8 mouse cellular contexts compared by ENCODE assay signal in the genomic region with DNA sequence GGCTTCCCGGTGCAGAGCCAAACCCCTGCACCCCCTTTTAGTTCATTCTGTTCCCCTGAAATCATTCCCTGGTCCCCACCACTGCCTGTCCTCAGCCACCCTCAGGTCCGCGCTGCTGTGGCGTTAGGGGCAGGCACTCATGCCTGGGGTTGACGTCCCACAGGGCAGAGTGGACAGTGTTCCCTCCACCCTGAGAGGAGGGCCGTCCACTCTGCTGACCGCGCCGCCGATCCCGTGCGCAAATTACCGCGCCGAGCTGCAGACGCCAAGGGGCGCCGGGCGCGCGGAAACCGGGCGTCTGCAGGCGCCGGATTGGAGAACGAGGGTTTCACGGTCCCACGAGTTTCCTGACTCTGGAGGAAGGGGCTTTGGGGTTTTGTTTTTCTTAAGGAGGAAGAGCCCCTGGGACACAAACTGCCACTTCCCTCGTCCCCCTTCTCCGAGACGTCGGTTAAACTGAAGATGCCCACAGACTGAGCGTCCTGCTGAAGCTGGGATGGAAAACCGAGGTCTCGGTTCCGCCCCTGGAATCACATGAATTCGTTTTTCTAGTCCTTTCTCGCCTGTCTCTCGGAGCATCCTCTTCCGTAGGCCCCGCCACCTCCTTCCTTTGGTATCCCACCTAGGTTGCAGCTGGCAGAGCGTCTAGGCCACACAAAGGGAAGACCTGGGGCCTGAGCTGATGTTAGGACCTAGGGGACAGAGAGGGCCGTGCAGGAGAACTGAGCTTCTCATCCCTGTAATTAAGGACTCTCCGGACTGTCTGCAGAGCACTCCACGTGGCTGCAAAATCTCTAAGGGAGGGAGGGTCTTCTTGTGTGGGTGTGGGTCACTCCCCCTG. TPM values are rescaled to one million over a fixed set of nuclear protein-coding genes. Genes with fewer than 3 reads are reported as not detected.
A peak's percentile ranks its signal among the peaks of the same experiment; 100 is the strongest.
DNase-seq lines count a peak whose midpoint lies in the region; ATAC-seq and TF ChIP-seq lines count a peak whose summit lies in the region.

No protein-coding gene starts in this region.

- no peaks in the 10 kb centered on the region for H3K9me3 ChIP-seq in forebrain, embryonic 16.5 days (ENCODE audit: control insufficient read depth, low read length)
- no peaks in the 10 kb centered on the region for H3K9me3 ChIP-seq in limb, embryonic 15.5 days
- no peaks in the 10 kb centered on the region for H3K9me3 ChIP-seq in stomach, embryonic 15.5 days

- H3K36me3 ChIP-seq in forebrain, embryonic 16.5 days (ENCODE audit: control insufficient read depth, insufficient read depth), result no peaks in the 10 kb centered on the region
- no peaks in the 10 kb centered on the region for H3K36me3 ChIP-seq in limb, embryonic 15.5 days
- H3K36me3 ChIP-seq in stomach, embryonic 15.5 days, result no peaks in the 10 kb centered on the region

- DNase-seq in layer of hippocampus, adult 2 months (ENCODE audit: low spot score in 2 of 2), result no peak
- DNase-seq in layer of hippocampus, adult 11-12 months (ENCODE audit: low spot score), result no peak
- no peak for DNase-seq in gastrocnemius, adult 18-20 months (ENCODE audit: low spot score)
- DNase-seq in frontal cortex, postnatal 25 days (ENCODE audit: low spot score in 2 of 2), result no peak

- peak overlapping the region; percentile 50 for H3K4me3 ChIP-seq in layer of hippocampus, adult 2 months
- H3K4me3 ChIP-seq in bone marrow, adult 2 months (replicated peaks; ENCODE audit: control insufficient read depth, low read depth, low read length), result peak overlapping the region; percentile 27
- peak overlapping the region; percentile 47 for H3K4me3 ChIP-seq in forebrain, embryonic 16.5 days (replicated peaks; ENCODE audit: low read length)
- H3K4me3 ChIP-seq in limb, embryonic 15.5 days, result peak overlapping the region; percentile 46
- H3K4me3 ChIP-seq in stomach, embryonic 15.5 days (replicated peaks), result peak overlapping the region; percentile 43

- no peak for TF ChIP-seq CTCF in layer of hippocampus, adult 2 months (conservative IDR thresholded peaks at IDR 0.05)
- TF ChIP-seq CTCF in bone marrow, adult 2 months (IDR thresholded peaks at IDR 0.05; ENCODE audit: control insufficient read depth, insufficient read depth, low read length), result no peak

- H3K4me2 ChIP-seq in forebrain, embryonic 16.5 days (ENCODE audit: low read length), result peak overlapping the region; percentile 71
- H3K4me2 ChIP-seq in limb, embryonic 15.5 days, result peak overlapping the region; percentile 87
- peak overlapping the region; percentile 72 for H3K4me2 ChIP-seq in stomach, embryonic 15.5 days

- ATAC-seq in forebrain, embryonic 16.5 days, result 0 out of 2 replicates have a peak, but pooled peaks have one; percentile 1
- no peak for ATAC-seq in limb, embryonic 15.5 days (ENCODE audit: insufficient number of reproducible peaks, low FRiP score, low TSS enrichment, low read depth)
- ATAC-seq in stomach, embryonic 15.5 days (ENCODE audit: insufficient read depth, low FRiP score, low read depth), result no peak

- H3K27ac ChIP-seq in layer of hippocampus, adult 2 months, result peak overlapping the region; percentile 73
- H3K27ac ChIP-seq in bone marrow, adult 2 months (ENCODE audit: control insufficient read depth, insufficient read depth, low read depth, low read length, poor library complexity), result peak overlapping the region; percentile 34
- peak overlapping the region; percentile 10; the same call in 1 of the 2 replicates for H3K27ac ChIP-seq in forebrain, embryonic 16.5 days (ENCODE audit: low read length)
- H3K27ac ChIP-seq in limb, embryonic 15.5 days, result peak overlapping the region; percentile 67
- H3K27ac ChIP-seq in stomach, embryonic 15.5 days, result no peak overlapping the region

- H3K4me1 ChIP-seq in bone marrow, adult 2 months (ENCODE audit: control insufficient read depth, insufficient read depth, low read length), result no peaks in the 10 kb centered on the region; the same call in 1 of the 2 replicates
- H3K4me1 ChIP-seq in forebrain, embryonic 16.5 days (replicated peaks; ENCODE audit: control insufficient read depth, insufficient read depth, low read length), result peaks cover 40% of the 10 kb centered on the region
- peaks cover 44% of the 10 kb centered on the region for H3K4me1 ChIP-seq in limb, embryonic 15.5 days
- H3K4me1 ChIP-seq in stomach, embryonic 15.5 days, result peaks cover 32% of the 10 kb centered on the region

- TF ChIP-seq POLR2A in bone marrow, adult 2 months (IDR thresholded peaks at IDR 0.05; ENCODE audit: borderline replicate concordance, control insufficient read depth, low read depth, low read length), result no peak

- H3K9ac ChIP-seq in forebrain, embryonic 16.5 days (replicated peaks; ENCODE audit: low read depth, low read length), result peak overlapping the region; percentile 33
- H3K9ac ChIP-seq in limb, embryonic 15.5 days, result no peak overlapping the region; the same call in 1 of the 2 replicates
- no peak overlapping the region for H3K9ac ChIP-seq in stomach, embryonic 15.5 days

- H3K27me3 ChIP-seq in forebrain, embryonic 16.5 days (replicated peaks; ENCODE audit: control insufficient read depth, insufficient read depth, low read length), result peaks cover 16% of the 10 kb centered on the region
- H3K27me3 ChIP-seq in limb, embryonic 15.5 days, result peaks cover 60% of the 10 kb centered on the region
- peaks cover 77% of the 10 kb centered on the region for H3K27me3 ChIP-seq in stomach, embryonic 15.5 days (replicated peaks)

- WGBS in bone marrow, adult 2 months, result 2% methylated on average over 45 of the region's 45 CpGs
- WGBS in forebrain, embryonic 16.5 days, result 1% methylated on average over 45 of the region's 45 CpGs
- WGBS in limb, embryonic 15.5 days, result 1% methylated on average over 45 of the region's 45 CpGs
- under 1% methylated on average over 45 of the region's 45 CpGs for WGBS in stomach, embryonic 15.5 days

RNA-seq across cellular contexts. Expression of gene Lef1, which starts 3.6 kb away (rescaled TPM):
- total RNA-seq in layer of hippocampus, adult 2 months (2021), result 1 to 10 TPM; 6.2 to 7.1 TPM
- 3.0 and 4.3 TPM in 2 replicates for polyA plus RNA-seq in bone marrow, adult 2 months (2011; ENCODE audit: insufficient read depth, insufficient read length, low replicate concordance, missing spikeins)
- polyA plus RNA-seq in forebrain, embryonic 16.5 days (2015; fragmentation: Nextera tagmentation; extraction: Ambion mirVana), result 12.1 and 12.7 TPM in 2 replicates
- polyA plus RNA-seq in limb, embryonic 15.5 days (2015; fragmentation: Nextera tagmentation; extraction: Ambion mirVana), result 36.5 and 37.1 TPM in 2 replicates
- 0.95 and 0.99 TPM in 2 replicates for polyA plus RNA-seq in stomach, embryonic 15.5 days (2015; fragmentation: Nextera tagmentation; extraction: Ambion mirVana)
- total RNA-seq in gastrocnemius, adult 18-20 months (2021), result under 1 TPM in 1 of 2 experiments, not detected in 1; 0.07 TPM
